Mouse (Mus musculus) intestine, embryonic 16.5 days (tissue): ENCODE data around the gene Lin9. TPM values are rescaled to one million over a fixed set of nuclear protein-coding genes. Genes with fewer than 3 reads are reported as not detected.
"Not testable (repeated sequence)": the region's sequence is repeated elsewhere in the genome, so short reads cannot be mapped to it uniquely, and the experiment has no call there.

Source experiments
- ATAC-seq: fragments of 200-750 bp; cut with Nextera tagmentation; 2 replicates; pipeline ENCODE4 v1.8.0; 2017; ENCODE audit warnings: moderate TSS enrichment, moderate library complexity
- H3K27ac ChIP-seq: fragments of 300-500 bp; sonication (generic); 2 replicates; pipeline ENCODE4 v1.5.1; 2014; ENCODE audit warnings: mild to moderate bottlenecking, low read length
- H3K27me3 ChIP-seq: fragments of 300-500 bp; sonication (generic); replicated peaks from 2 replicates; pipeline ENCODE4 v1.6.1; 2014; ENCODE audit warnings: low read length, control low read depth, mixed read lengths; ENCODE audit not compliant: control insufficient read depth, insufficient read depth
- H3K36me3 ChIP-seq: fragments of 300-500 bp; sonication (generic); 2 replicates; pipeline ENCODE4 v1.6.1; 2014; ENCODE audit warnings: low read length, control low read depth; ENCODE audit not compliant: control insufficient read depth, insufficient read depth
- H3K4me1 ChIP-seq: fragments of 300-500 bp; sonication (generic); 2 replicates; pipeline ENCODE4 v1.6.1; 2014; ENCODE audit warnings: low read length, control low read depth, mixed read lengths; ENCODE audit not compliant: control insufficient read depth, insufficient read depth
- H3K4me2 ChIP-seq: fragments of 300-500 bp; sonication (generic); 2 replicates; pipeline ENCODE4 v1.6.1; 2014; ENCODE audit warnings: low read depth, low read length, control low read depth
- H3K4me3 ChIP-seq: fragments of 300-500 bp; sonication (generic); 2 replicates; pipeline ENCODE4 v1.5.1; 2014; ENCODE audit warnings: mild to moderate bottlenecking, low read length
- H3K9ac ChIP-seq: fragments of 300-500 bp; sonication (generic); 2 replicates; pipeline ENCODE4 v1.6.1; 2014; ENCODE audit warnings: low read depth, low read length
- H3K9me3 ChIP-seq: fragments of 300-500 bp; sonication (generic); 2 replicates; pipeline ENCODE4 v1.6.1; 2016; ENCODE audit warnings: low read length, control low read depth; ENCODE audit not compliant: control insufficient read depth
- WGBS: fragments of 180-500 bp; shearing (Covaris S2); extraction: QIAGEN DNeasy Blood & Tissue Kit; methylation state at CpG from one replicate; pipeline ENCODE4 v1.1.7; 2014; 5-methylcytosine and 5-hydroxymethylcytosine counted together
- polyA plus RNA-seq: library from polyadenylated mRNA; unstranded; fragments of >200 nt; fragmentation: Nextera tagmentation; extraction: Ambion mirVana; gene quantifications from 2 replicates; pipeline ENCODE4 v1.2.1, GENCODE M21; 2015

Lin9 gene
- polyA plus RNA-seq: 12.2 and 13.1 TPM in 2 replicates

DNA sequence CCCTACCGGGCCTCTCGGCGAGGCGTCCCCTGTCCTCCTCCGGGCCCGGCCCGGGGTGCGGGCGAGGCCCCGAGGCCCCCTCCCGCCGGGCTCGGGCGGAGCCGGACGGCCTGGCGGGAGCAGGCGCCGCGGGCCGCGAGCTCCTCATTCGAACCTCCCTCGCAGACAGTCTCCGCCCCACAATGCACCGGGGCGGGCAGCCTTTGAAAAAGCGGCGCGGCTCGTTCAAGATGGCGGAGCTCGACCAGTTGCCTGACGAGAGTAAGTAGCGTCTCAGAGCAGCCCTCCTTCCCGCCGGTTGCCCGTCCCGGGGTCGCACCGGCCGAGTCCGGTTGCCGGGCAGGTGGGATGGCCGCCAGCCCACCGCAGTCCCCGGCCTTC lies at the start of gene Lin9:
Lin9 (plus strand) TSS at position 14 of the 381 bp plus-strand sequence.
- Histone ChIP-seq H3K9me3 (no peaks in the 10 kb centered on the region), H3K4me2 (peak within 1 kb of the TSS; percentile 85), H3K27me3 (no peaks in the 10 kb centered on the region), H3K27ac (peak within 1 kb of the TSS; percentile 94), H3K36me3 (0 out of 2 replicates have a peak, but pooled peaks cover 2% of the 10 kb centered on the region), H3K4me1 (peaks cover 18% of the 10 kb centered on the region), H3K9ac (peak within 1 kb of the TSS; percentile 99), H3K4me3 (peak within 1 kb of the TSS; percentile 97)
- WGBS: under 1% methylated on average over 45 of the region's 47 CpGs
- ATAC-seq: peak; percentile 92

- Histone ChIP-seq H3K36me3 (peaks cover 11% of the 10 kb centered on the region), H3K4me2 (no peak overlapping the region), H3K4me1 (no peaks in the 10 kb centered on the region), H3K27me3 (no peaks in the 10 kb centered on the region), H3K27ac (no peak overlapping the region), H3K9ac (no peak overlapping the region), H3K4me3 (no peak overlapping the region), H3K9me3 (no peaks in the 10 kb centered on the region)
- 85% methylated on average over 6 of the region's 6 CpGs for WGBS
- ATAC-seq: no peak
Measured at GRCm38 (mm10) chr1:180600578-180600977, 40.4 kb upstream of the Lin9 start.

- H3K9me3 ChIP-seq: no peaks in the 10 kb centered on the region
- no peak overlapping the region for H3K9ac ChIP-seq
- H3K27ac ChIP-seq: no peak overlapping the region
- no peak for ATAC-seq
- H3K4me1 ChIP-seq: no peaks in the 10 kb centered on the region
- H3K4me3 ChIP-seq: no peak overlapping the region
- WGBS: 89% methylated on average over 6 of the region's 6 CpGs
- H3K36me3 ChIP-seq: peaks cover 10% of the 10 kb centered on the region
- H3K27me3 ChIP-seq: no peaks in the 10 kb centered on the region
- no peak overlapping the region for H3K4me2 ChIP-seq
Measured at GRCm38 (mm10) chr1:180601806-180602205, 39.1 kb upstream of the Lin9 start.

- Histone ChIP-seq H3K4me2 (no peak overlapping the region), H3K4me1 (no peaks in the 10 kb centered on the region), H3K9me3 (no peaks in the 10 kb centered on the region), H3K27ac (no peak overlapping the region), H3K36me3 (peaks cover 9% of the 10 kb centered on the region; the same call in 1 of the 2 replicates), H3K9ac (no peak overlapping the region), H3K4me3 (no peak overlapping the region), H3K27me3 (no peaks in the 10 kb centered on the region)
- no peak for ATAC-seq
- WGBS: 73% methylated on average over 4 of the region's 4 CpGs
Measured at GRCm38 (mm10) chr1:180604579-180604978, 36.4 kb upstream of the Lin9 start.

- H3K9me3 ChIP-seq: no peaks in the 10 kb centered on the region
- WGBS: 39% methylated on average over 3 of the region's 3 CpGs
- no peak for ATAC-seq
- no peak overlapping the region for H3K4me3 ChIP-seq
- H3K36me3 ChIP-seq: no peaks in the 10 kb centered on the region; the same call in 1 of the 2 replicates
- H3K9ac ChIP-seq: no peak overlapping the region
- H3K4me2 ChIP-seq: no peak overlapping the region
- no peaks in the 10 kb centered on the region for H3K27me3 ChIP-seq
- H3K4me1 ChIP-seq: no peaks in the 10 kb centered on the region
- no peak overlapping the region for H3K27ac ChIP-seq
Measured at GRCm38 (mm10) chr1:180606106-180606505, 34.8 kb upstream of the Lin9 start.

DNA sequence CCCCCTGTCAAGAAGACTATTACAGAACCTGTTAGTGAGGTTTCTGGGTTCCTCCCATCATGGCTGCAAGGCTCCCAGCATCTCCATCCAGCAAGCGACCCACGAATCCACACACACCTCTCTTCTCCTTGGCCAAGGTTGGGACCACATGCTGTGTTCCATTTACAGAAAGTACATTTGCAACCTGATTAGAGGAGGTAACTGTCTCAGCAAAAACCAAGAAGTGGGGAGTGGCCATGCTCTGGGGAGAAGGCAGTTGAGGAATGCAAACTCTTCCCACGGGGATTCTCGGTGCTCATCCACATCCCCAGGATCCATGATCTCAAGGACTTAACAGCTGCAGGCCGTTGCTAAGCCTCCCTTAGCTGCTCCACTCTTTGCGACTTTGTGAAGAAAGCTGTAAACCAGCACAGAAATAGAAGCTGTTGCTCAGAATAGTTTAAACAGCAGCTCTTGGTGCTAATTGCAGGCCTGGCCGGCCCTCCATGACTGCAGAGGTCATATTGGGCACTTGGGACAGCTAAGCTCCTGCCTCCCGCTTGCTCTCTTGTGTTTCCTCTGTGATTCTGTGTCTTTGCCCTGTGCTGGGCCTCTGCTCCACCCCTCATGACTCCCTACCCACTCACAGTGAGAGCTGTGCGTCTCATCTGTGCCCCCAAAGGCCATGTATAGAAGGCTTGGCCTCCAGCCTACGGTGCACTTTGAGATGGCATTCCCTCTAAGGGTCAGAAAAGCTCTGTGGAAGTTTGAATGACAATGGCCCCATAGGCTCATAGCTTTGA lies 34.0 kb upstream of the Lin9 start:
- H3K27me3 ChIP-seq: no peaks in the 10 kb centered on the region
- whole genome bisulfite sequencing: 69% methylated on average over 10 of the region's 10 CpGs

GRCm38 (mm10) chr1:180607578-180607879 lies 33.4 kb upstream of the Lin9 start:
- H3K36me3 ChIP-seq: no peaks in the 10 kb centered on the region
- H3K4me1 ChIP-seq: no peaks in the 10 kb centered on the region
- H3K27me3 ChIP-seq: no peaks in the 10 kb centered on the region
- H3K9me3 ChIP-seq: peaks cover 4% of the 10 kb centered on the region; the same call in 1 of the 2 replicates
- H3K4me3 ChIP-seq: no peak overlapping the region
- no peak overlapping the region for H3K4me2 ChIP-seq
- 87% methylated on average over 2 of the region's 2 CpGs for WGBS
- no peak overlapping the region for H3K27ac ChIP-seq
- H3K9ac ChIP-seq: no peak overlapping the region
- no peak for ATAC-seq

More for the DNA sequence above, 34.0 kb upstream of the Lin9 start:
- ATAC-seq: no peak
- H3K36me3 ChIP-seq: no peaks in the 10 kb centered on the region
- peaks cover 4% of the 10 kb centered on the region; the same call in 1 of the 2 replicates for H3K9me3 ChIP-seq
- H3K9ac ChIP-seq: no peak overlapping the region
- H3K27ac ChIP-seq: no peak overlapping the region
- H3K4me3 ChIP-seq: no peak overlapping the region
- no peak overlapping the region for H3K4me2 ChIP-seq
- H3K4me1 ChIP-seq: no peaks in the 10 kb centered on the region

GRCm38 (mm10) chr1:180611842-180612241 lies 29.1 kb upstream of the Lin9 start:
- H3K27ac ChIP-seq, H3K4me1 ChIP-seq, H3K36me3 ChIP-seq, H3K4me3 ChIP-seq, H3K9me3 ChIP-seq, ATAC-seq, H3K27me3 ChIP-seq, H3K9ac ChIP-seq, H3K4me2 ChIP-seq: not testable (repeated sequence)
- WGBS: 94% methylated on average over 10 of the region's 14 CpGs

DNA sequence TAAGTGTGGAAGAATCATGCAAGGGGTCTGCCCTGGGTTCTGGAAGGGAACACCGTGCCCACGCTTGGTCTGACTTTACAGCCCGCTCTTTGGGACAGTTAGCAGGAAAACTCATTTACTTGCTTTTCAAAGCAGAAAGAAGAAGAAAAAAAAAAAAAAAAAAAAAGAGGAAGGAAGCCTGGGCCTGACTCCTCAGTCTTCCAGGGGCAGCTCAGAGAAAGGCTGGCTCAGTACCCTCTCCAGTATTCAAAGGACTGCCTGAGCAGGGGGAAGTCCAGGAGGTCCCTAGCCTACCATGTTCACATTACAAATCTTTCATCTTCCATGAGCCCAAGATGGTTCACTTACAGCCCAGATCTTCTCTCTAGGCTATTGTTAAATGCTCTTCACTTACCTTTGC lies 24.2 kb upstream of the Lin9 start:
- ATAC-seq: no peak
- H3K4me2 ChIP-seq: no peak overlapping the region
- H3K27ac ChIP-seq: no peak overlapping the region
- no peak overlapping the region for H3K4me3 ChIP-seq
- H3K9ac ChIP-seq: no peak overlapping the region
- peaks cover under 1% of the 10 kb centered on the region; the same call in 1 of the 2 replicates for H3K9me3 ChIP-seq
- no peaks in the 10 kb centered on the region for H3K4me1 ChIP-seq
- H3K36me3 ChIP-seq: no peaks in the 10 kb centered on the region
- H3K27me3 ChIP-seq: no peaks in the 10 kb centered on the region
- 94% methylated on average over 3 of the region's 3 CpGs for WGBS
